Mouse (Mus musculus) ovary, postnatal 14 days (tissue): ENCODE data around the gene Psen1.

ENCODE experiments used
- DNase-seq: peaks from one replicate; pipeline ENCODE4 v3.0.0; 2022; ENCODE audit warnings: low spot score

The Psen1 gene

DNA sequence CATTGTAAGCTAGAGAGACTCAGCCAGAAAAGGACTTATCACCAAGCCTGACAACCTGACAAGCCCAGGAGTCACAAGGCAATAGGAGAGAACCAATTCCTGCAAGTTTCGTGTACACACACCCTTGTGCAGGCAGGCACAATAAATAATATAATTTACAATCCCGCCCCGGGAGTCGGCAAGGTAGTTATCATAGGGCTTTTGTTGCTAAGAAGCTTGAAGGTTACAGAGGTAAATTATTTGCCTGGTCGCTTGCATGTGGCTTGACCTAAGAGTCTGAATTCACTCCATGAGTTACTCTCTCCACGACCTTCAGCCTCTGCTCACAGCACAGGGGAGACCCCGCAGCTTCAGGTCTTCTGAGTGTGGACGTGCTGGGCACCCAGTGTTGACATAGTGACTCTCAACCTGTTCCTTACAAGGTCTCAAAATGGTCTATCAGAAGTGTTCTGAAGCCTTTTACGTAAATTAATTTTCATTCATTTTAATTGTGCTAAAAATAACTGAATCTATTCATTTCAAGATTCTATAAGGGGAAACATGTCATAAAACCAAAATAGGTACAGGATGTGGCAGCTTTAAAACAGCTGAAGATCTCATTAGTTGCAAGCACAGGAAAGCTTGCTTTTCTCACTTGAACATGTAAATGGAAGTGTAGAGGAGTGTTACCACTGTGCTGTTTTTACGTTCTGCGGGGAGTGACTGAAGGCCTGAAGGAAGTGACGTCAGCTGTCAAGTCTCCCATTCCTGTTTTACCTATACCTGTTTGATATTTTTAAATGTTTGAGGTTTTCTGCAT is 38.8 kb downstream of the Psen1 start:
- no peak for DNase-seq

DNA sequence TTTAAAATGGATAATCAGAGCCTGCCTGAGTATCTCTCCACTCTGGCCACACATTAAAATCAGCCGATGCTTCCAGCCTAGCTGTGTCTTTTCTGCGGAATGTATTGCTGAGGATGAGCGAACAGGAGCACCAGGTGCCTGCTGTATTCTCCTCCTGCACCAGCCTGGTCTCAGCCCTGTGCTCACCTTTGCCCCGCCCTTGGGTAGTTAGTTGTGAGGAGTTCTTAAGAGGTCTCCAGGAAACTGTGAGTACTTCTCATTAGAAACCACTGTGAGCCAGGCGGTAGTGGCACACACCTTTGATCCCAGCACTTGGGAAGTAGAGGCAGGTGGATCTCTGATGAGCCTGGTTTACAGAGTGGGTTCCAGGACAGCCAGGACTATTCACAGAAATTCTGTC is 44.3 kb downstream of the Psen1 start:
- no peak for DNase-seq

DNA sequence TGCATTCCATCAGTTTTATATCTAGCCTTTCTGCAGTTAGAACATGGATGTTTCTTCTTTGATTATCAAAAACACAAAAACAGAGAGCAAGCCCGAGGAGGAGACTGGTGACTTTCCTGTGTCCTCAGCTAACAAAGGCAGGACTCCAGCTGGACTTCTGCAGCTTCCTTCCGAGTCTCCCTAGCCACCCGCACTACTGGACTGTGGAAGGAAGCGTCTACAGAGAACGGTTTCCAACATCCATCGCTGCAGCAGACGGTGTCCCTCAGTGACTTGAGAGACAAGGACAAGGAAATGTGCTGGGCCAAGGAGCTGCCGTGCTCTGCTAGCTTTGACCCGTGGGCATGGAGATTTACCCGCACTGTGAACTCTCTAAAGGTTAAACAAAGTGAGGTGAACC is 46.1 kb downstream of the Psen1 start:
- DNase-seq, result no peak

DNA sequence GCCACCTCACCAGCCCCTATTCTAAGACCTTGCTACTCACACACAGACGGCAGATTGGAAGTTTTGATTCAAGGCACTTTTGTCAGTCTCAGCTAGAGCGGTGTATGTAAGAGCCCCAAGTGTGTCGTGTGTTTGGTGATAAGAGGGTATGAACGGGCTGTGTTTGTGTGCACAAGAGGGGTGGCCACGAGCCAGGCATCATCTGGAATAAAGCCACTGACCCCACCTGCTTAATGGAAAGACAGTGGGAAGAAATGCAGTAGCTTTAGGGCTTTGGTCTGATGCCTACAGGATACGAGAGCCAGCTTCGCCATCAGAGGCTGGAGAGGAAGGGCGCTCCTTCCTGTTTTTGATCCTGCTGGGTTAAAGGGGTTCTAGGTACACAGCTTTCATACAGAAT is 48.3 kb downstream of the Psen1 start:
- no peak for DNase-seq

DNA sequence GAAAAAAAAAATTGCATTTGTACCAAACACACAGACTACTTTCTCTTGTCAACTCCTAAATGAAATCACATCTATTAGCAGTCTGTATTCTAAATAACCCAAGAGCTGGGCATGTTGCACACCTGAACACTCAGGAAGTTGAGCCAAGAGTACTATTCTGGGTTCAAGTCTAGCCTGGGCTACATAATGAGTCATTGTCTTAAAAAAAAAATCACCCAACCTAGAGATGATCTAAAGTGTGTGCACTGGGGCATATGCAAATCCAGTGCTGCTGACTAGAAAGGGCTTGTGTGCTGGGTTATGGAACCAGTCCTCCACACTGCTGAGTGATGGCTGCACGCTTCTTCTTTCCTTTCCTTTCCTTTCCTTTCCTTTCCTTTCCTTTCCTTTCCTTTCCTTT is 50.7 kb downstream of the Psen1 start:
- no peak for DNase-seq

DNA sequence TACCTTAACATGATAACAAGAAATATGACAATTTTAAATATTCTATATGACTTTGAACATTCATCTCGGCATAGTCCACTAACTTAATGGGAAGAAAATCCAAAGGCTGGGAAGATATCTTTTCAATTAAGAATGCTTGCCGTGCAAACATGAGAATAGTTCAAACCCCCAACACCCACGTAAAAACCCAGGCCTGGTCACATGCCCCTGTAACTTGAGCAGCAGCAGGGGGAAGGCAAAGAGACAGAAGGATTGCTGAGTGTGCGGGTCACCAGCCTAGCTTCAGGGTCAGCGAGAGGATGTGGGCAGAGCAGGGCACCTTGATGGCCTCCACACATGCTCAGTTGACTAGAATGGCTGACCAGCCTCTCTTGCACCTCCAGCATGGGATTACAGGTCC is 53.8 kb downstream of the Psen1 start:
- DNase-seq, result no peak

DNA sequence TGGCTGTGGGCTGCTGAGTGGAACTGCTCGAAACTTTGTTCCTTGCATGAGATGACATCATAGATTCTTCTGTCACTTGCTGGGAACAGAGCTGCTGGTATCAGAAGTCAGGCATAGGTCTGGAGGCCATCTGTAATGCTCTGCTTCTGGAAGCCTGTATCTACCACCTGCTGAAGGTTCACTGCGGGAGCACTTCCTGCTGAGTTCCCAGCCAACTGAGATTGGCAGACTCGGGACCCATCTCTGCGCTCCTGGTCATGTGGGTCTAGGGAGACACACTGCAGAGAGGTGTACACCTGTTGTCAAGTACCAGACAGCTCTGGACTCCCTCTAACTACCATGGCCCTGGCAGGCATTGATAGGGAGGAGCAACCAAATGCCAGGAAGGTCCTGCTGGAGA is 54.9 kb downstream of the Psen1 start:
- DNase-seq, result no peak

DNA sequence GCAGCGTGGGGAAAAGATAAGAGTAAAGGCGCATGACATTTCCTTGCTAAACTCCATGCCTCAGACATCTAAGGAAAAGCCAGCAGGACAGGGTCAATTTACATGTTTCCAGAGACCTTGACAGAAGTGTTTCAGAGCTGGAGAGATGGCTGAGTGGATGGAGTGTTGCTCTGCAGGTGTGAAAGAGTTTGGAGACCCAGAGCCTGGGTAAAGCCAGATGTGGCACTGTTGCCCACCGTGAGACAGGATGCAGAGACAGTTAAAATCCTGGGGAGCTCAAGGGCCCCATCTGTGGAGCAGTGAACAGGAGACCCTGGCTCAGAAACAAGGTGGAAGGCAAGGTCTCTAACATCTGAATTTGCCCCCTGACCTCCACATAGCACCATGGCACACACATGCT is 55.8 kb downstream of the Psen1 start:
- DNase-seq, result no peak

DNA sequence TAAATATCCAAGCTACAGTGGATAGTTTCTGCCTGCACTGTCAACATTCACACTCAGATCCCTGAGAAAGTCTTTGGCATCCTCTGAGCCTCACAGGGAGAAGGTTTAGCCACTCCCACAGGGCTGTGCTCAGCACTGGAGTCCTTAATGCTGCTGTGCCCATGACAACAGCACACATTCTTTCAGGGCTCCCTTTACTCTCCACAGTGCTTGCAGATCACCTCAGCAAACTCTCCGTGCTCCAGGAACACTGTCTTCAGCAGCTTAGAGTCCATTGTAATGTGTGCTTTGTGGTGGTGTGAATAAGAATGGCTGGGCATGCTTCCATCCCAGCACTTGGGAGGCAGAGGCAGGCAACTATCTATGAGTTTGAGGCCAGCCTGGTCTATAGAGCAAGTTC is 61.2 kb downstream of the Psen1 start:
- DNase-seq, result no peak

DNA sequence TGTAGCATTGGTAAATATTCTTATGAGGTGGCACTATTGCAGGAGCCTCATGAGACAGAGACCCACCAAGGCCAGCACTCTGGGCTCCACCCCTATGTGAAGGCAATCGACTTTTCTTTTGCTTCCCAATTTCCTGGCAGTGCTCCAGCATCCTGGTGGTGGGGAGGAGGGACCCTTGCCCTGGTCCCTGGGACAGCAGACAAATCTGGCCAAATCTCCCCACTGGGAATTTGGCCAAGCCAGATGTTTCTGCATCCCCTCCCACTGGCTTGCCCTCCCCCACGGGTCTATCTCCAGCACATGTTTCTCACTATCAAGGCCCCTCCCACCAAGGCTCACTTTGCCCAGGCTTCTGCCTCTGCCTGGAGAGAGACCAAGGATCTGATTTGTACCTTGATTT is 64.5 kb downstream of the Psen1 start:
- DNase-seq, result peak; percentile 64

DNA sequence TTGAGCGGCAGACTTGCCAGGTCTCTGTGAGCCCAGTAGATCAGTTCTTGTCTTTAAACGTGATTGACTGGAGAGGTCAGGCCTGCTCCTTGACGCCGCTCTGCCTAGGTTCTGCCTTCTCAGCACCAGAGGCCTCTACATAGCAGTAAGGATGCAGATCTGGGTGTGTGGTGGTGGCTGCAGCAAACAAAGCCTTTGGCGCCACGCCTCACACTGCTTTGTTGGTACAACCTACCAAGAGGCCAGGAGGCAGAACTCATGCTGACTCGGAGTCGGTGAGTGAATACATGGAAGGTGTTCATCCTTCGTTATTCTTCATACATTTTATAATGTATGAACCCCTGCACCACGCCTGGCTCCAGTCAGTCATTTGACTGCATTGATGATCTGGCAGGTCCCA is 70.8 kb downstream of the Psen1 start:
- DNase-seq, result no peak

DNA sequence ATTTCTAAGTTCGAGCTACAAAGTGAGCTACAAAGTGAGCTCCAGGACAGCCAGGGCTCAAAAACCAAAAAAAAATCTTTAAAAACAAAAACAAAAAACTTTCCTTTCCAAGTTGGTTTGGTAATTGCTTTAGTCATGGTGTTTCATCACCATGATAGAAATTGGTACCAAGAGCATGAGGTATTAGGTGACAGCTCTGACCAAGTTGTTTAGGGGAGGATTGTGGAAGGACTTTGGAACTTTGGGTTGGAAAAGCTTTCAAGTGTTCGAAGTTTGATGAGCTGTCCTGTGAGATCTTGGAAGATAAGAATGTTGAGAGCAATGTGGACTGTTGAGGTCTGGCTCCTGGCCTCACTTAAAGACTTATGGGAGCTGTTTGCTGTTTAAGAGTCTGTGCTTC is 72.2 kb downstream of the Psen1 start:
- DNase-seq, result no peak

DNA sequence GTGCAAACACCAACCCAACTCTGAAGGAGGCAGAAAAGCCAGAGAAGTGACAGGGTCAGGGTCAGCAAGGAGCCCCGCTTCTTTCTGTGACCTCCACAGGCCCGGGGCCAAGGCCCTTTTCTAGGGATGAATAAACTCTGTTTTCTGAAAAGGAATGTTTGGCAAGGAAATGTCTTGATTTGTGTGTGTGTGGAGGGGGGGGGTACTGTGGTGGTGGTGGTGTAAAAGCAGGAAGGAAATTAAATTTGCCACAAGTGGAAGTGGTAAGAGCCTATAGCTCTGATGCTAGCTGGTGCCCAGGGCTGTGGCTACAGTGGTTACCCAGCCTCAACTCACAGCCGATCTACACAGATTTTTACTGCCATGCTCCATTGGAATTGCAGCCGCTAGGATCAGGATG is 74.8 kb downstream of the Psen1 start:
- no peak for DNase-seq

DNA sequence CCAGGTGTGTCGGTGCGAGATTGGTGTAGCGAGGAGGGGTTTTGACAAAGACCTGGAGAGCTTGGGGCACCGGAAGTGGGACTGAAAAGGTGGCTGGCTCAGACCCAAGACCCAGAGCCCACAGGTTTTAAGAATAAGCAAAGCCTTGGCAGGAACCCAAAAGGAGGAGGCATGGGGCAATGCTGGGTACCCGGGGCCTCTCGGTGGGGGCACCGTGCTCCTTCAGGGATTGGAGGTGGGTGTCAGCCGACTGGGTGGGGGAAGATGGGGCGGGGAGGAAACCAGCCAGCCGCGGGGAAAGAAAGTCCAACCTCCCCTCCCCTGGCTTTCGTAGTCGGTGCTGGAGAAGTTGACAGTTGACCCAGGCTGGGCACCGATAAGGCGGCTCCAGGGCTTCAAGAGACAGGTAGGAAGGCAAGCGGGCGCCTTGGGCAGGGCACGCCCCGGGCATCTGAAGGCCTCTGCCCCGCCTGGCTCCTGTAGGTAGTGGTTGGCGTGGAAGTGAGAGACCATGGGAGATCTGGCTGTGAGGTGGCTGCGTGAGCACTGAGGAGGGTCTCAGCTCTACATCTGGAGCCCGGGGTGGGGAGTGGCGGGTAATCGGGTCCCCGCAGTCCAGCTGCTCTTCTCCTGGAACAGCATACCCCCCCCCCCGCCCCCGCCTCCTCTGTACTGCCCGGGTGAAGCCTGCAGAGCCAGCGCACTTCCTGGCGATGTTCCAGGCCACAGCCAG is 75.5 kb downstream of the Psen1 start, which contains the start of gene Papln:
Papln (plus strand) TSS at position 324 of the 733 bp plus-strand sequence.
- DNase-seq, result no peak

DNA sequence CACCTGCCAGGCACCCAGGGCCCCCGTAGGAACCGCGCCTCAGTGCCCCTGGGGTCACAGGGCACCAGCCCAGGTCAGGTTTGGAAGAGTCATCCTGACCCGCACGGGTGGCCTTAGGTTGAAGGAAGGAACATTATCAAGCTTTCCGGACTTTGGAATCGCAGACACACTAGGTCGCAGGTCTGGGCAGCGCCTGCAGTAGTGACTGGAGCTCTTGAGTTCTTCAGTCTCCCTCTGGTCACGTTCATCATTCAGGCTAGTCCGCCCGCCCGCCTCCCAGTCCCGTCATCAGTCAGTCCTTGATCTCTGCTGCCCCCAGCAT is 76.1 kb downstream of the Psen1 start:
- DNase-seq, result no peak

DNA sequence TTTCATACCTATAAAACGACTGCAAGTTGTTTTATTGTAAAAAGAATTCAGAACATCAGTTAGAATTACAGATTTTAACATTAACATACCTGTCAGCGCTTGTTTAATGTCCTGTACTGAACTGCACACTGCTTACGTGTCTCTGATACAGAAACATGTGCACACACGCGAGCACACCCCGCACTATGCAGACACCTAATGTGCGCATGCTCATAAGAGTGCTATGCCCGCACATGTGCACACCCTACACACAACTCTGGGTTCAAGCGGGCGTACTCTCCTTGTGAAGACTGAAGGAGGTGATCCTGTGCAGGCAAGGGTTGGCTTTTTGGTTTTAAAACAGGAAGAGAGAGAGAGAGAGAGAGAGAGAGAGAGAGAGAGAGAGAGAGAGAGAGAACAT is 76.6 kb downstream of the Psen1 start:
- no peak for DNase-seq

DNA sequence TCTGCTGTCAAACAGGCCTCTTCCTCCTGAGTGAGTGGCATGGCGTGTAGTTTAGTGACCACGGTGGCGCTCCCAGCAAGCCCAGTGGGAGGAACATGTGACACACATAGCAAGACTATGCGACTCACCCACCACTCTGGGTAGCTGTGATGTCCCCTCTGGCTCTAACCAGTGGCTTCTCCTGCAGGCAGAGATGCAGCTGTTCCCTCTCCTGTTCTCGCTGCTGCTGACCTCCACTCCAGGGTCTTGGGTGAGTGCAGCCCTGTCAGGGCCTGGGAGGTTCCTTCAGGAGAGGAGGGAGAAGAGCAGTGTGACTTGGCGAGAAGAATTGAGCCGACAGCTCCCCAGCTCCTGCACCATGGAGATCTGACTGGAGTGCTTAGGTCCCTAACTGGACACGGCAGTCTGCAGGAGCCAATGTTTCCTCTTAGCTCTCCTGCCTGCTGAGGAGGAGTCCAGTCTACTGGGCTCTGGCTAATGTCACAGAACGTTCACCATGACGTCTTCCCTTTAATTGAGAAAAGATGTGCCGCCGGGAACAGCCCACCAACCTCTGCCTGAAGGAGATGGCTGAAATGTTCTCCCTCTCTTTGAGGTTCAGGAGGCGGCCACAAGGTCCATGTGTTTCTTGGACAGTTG is 78.1 kb downstream of the Psen1 start:
- DNase-seq, result no peak

DNA sequence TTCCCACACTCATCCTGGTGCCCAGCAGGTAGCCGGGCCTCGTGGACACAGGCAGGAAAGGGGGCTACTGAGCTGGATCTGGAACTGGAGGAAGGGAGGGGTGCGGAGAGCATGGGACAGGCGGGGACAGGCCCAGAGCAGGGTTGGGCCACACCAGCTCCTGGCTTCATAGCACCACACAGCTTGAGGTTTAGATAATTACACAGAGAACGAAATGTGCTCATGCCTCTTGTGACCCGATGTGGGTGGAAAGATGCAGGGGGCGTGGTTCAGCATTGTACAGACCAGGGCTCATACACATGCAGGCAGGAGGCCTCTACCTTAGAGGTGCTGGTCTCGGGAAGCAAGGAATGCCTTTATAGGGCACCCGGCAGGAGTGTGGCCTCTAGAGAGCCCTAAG is 79.9 kb downstream of the Psen1 start:
- DNase-seq, result no peak

DNA sequence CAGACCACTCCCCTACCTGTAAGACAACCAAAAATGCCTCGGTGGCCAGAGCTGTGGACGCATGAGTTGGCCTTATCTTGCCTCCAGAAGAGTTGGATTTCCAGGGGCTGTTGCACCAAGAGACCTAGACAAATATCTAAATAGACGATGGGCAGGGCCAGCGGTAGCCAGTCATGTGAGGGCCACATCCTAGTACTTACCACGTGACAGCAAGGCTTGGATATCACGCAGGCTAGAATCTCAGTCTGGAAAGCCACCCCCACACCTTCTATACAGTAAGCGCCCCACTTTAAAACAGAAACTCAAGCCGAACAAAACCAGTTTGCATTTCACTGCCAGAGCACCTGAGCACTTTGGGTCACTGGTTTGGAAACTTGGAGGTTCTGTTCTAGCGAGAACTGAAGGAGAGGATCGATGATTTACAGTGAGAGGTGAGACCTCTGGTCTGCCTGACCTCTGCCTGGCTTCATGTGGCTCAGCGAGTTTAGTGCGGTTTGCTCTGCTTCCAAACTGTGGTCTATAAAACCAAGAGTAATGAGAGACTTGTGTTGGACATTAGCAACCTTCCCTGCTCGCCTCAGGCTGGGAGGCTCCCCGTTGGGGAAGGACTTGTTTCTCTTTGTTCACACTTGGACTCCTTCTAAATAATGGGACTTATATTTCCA is 80.4 kb downstream of the Psen1 start:
- DNase-seq, result no peak

DNA sequence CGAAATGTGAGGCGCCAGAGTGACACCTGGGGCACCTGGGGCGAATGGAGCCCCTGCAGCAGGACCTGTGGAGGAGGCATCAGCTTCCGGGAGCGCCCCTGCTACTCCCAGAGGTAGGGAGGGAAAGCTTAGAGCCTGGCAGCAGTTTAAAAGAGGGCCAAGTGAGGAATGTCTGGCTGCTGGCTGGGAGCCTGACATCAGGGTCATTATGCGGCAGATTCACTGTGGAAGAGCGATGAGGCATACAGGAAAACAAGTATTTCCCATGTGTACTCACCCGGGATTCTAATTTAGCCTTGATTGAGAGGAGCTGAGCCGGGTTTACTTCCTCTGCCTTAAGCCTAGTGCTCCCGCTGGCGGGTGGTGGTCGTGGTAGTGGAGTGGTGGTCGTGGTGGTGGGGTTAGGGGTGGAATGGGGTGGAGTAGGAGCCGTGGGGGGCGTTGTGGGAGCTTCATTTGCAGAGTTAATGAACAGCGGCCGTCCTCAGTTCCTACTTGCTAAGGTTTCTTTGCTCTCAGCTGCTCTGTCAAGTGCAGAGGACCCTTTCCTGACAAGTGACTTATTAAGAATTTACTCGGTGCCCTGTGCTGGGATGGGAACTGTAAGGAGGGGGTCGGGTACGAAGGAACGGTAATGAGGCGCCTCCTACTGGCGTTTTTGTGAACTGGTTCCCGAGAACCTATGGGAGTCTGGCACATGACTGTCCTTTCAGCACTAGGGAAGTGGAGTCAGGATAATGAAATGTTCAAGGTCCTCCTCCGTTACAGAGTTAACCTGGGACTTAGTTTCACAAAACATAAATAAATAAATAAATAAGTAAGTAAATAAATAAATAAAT is 82.7 kb downstream of the Psen1 start:
- peak; percentile 49 for DNase-seq

DNA sequence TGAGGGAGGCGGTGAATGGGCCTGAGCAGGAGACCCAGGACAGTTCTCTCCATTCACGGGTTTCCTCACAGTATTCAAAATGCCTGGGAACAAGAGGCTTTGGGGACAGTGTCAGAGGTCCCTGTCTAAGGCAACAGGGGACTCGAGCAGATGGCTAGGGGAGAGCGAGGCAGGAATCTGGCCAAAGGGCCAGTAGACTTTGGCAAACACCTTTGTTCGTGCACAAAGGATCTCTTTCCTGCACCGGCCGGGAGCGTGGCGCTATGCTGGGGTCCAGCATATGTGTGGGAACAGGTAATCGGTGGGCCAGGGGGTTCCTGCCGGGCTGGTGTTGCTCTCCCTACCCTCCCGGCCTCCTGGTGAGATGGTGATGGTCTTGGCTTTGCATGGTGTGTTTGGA is 87.7 kb downstream of the Psen1 start:
- DNase-seq, result no peak

DNA sequence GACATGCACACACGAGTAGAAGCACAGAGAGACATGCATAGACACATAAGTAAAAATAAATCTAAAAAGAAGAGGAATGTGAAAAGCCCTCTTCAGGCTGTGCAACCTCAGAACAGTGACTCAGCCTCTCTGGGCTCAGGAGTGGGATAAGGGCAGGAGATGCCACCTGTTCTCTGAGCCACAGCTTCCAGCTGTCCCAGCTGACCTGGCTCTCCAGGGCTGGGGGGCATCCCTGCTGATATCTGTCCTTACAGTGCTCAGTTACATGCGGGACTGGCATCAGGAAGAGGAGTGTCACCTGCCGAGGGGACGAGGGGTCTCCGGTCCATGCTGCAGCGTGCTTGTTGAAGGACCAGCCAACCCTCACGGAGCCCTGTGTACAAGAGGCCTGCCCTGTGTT is 88.8 kb downstream of the Psen1 start:
- DNase-seq, result no peak
